Mouse (Mus musculus): ENCODE data around the gene Ehbp1l1.

Gene Ehbp1l1

DNA sequence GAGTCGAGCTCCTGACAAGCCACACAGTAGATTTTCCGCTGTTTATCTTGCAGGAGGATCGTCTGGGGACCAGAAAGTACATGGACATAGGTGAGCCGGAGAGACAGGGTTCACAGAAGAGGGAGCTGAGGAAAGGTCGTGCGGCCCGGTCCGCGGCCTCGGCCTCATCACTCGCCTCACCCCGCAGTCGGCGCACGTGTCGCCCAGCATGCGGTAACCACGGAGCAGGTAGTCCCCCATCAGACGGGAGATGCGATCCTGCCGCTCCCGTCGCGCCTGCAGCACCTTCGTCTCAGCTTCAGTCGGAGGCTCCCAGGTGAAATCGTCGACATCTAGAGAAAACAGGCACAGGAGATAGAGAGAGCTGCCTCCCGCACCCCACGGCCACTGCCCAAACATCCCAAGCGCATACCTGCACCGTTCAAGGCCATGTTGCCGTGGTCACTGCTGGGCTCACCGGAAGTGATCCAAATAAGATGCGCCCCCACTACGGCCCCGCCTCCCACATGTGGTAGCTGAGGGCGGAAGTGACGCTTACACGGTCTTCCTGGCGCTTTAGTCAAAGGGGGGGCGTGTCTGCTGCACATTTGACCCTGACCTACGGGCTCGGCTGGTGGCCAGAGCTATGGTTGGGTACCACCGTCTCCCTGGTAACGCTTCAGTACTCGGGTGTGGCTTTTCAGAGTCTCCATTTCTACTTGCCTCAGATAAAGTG, 5.3 kb upstream of the Ehbp1l1 start:
- DNase-seq (ENCODE audit: low spot score): peak; percentile 85

GRCm38 (mm10) chr19:5730314-5731186, 4.4 kb upstream of the Ehbp1l1 start:
- no peak for DNase-seq (ENCODE audit: low spot score)

DNA sequence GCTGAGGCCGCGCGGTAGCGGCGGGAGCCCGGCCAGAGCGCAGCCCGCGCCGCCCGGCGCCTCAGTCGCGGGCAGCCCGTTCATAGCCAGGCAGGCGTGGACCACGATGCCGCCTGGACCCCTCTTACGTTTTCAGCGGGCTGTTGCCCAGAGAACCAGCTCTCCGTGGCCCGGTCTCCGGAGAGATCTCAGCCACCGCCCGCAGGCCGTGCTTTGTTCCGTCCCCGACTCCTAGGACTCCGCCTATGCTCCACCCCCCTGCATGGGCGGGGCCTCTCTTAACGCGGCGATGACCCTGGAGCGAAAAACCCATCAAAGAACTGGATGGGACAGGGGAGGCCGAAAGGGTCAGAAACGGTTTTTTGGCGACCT, 3.3 kb upstream of the Ehbp1l1 start, which contains the start of gene Fam89b:
Gene Fam89b, minus strand, starts transcription at position 210 of the 372 bp plus-strand sequence.
- DNase-seq (ENCODE audit: low spot score): peak; percentile 86

DNA sequence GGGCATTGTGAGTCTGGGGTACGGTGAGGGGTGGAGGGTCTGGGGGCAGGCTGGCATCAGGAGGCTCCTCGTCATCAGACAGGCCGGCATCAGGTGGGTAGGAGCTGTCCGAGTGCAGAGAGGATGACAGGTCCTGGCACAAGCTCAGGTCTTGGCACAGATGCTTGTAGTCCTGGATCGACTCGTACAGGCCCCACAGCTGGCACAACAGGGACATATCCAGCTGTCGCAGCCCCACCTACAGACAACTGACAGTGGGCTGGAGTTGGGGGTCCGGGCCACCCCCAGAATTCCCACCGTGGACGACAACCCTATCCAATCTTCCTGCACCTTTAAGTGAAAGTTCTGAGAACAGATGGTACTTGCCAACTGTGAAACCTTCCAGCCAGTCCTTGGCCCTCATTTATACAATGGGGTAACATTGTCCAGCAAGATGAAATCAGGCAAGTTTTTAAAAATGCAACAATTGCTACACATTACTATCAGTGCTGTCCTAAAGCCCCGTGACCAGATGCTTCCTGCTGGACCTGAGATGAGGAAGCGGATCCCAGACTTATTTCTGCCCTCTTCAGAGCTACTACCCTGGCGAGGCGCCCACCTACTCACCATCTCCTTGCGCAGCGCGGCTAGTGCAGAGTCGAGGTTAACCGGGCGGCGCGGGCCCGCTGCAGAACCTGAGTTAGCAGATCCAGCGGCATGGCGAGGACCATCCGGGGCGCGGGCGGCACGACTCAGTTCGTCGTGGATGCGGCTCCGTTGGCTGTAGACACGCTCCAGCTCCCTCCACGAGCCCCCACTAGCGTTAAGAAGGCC, 2.7 kb upstream of the Ehbp1l1 start:
- DNase-seq (ENCODE audit: low spot score): no peak

DNA sequence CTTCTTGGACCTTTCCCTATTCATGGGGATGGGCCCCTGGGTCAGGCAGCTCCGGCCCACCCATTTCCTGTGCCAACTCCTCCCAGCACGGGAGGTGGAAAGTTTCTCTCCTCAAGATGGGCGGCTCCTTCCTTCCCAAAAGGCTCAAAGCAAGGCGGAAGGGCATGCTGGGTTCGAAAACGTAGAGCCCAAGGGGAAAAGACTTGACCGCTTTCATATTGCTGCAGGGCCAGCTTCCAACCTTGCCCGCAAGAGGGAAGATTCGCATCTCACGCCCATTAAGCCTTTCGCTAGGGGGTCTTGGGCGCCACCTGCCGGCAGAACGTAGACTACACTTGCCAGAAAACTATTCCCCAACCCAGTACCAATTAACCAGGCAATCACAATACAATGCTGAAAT, 1.6 kb upstream of the Ehbp1l1 start:
- peak; percentile 87 for DNase-seq (ENCODE audit: low spot score)

- DNase-seq (ENCODE audit: low spot score): peak; percentile 90
These were observed 953 bp upstream of the Ehbp1l1 start for GRCm38 (mm10) chr19:5726961-5727578.

- peak; percentile 40 for DNase-seq (ENCODE audit: low spot score)
These were observed 949 bp downstream of the Ehbp1l1 start for GRCm38 (mm10) chr19:5725029-5725707.

DNA sequence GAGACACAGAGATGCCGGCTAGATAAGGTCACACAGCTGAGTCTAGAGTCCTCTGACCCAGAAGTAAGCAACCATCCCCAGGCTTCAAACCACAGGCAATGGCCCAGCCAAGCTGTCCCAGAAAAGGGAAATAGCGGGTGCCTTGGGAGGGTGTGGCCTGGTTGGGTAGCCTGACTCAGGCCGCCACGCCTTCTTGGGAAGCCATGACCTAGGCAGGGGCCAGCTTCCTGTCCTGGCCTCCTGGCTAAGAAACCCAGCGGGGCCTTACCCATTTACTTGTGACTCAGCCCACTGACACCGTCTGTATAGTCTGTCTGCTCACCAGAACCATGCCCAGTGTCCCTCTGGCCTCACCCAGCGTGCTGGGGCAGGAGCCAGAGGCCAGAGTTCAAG, 1.6 kb downstream of the Ehbp1l1 start:
- DNase-seq (ENCODE audit: low spot score): peak; percentile 83

DNA sequence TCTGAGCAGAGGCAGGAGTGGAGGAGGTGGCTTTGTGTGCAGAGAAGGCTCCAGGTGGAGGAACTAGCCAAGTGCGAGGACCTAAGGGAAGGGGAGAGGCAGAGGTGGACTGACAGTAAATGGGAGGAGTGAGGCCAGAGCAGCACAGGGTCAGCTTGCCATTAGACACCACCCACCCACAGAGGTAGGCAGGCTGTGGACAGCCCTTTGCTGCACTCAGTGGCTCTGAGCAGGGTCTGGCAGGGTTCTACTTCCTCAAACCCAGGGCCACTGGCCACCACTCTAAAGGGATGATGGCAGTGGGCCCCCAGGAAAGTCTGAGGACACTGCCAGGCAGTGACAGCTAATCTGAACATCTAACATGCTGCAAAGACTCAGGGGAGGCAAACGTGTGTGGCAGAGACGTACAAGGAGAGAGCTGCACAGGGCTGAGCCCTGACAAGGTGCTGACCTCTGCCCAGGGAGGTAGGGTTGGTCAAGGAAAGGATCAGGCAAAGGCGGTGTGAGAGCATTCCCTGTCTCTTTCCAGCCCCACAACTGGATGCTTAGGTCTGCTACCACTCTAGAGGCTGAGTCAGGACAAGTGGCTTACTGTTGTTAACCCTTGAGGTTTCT, 2.1 kb downstream of the Ehbp1l1 start:
- DNase-seq (ENCODE audit: low spot score): no peak

GRCm38 (mm10) chr19:5722848-5723425, 3.2 kb downstream of the Ehbp1l1 start:
- peak; percentile 77 for DNase-seq (ENCODE audit: low spot score)

DNA sequence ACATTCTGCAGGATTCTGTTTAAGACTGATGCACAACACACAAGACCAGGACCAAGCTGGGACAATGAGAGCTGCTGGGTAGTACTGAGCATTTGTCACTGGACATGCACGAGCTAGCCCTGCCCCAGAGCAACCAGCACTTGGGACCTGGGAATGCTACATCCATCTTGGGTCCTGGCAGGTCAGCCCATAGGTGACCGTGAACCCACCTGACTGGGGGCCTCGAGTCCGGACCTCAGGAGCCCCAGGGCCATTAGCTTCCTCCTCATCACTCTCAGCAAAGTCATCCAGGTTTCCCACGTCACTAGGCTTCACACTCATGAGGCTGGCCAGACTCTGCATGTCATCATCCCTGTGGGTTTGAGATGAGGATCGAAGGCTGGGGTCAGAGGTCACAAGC, 4.9 kb downstream of the Ehbp1l1 start:
- DNase-seq (ENCODE audit: low spot score): no peak

- DNase-seq (ENCODE audit: low spot score): no peak
These were observed 9.2 kb downstream of the Ehbp1l1 start for GRCm38 (mm10) chr19:5716955-5717354.

- no peak for DNase-seq (ENCODE audit: low spot score)
These were observed 10.1 kb downstream of the Ehbp1l1 start for GRCm38 (mm10) chr19:5715793-5716688.

DNA sequence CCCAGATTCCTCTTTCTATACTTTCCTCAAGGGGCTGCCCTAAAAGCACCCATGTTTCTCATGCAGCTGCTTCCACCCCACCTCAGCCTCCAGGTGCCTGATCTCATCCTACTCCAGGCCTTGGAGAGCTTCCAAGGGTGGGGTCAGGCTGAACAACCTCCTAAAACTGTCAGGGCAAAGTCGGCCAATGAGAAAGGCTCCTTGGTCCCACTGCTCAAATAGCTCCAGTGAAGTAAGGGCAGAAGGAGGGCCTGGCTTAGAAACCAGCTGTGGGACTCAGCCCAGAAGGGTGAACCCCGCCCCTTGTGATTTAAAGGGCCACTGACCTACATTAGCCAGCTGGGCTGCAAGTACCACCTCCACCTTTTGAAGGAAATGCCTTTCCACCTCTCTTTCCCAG, 12.4 kb downstream of the Ehbp1l1 start:
- no peak for DNase-seq (ENCODE audit: low spot score)

DNA sequence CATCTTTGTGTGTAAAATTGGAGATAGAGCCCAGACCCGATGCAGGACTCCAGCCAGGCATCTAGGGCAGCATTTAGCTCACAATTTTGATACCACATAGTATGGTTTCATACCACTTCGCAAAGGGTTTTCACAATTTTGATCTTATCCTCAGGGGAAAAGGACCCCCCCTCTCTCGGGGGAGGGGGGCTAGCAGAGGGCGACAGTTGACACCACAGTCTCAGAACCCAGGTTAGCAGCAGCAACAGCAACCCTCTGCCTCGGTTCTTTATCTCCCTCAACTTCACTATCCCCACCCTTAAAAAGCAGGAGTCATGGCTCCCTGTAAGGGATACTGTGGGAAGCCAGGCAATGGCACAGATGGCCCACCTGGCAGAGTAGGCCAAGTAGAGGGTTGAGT, 12.9 kb downstream of the Ehbp1l1 start:
- DNase-seq (ENCODE audit: low spot score): no peak

GRCm38 (mm10) chr19:5711907-5712460, 14.1 kb downstream of the Ehbp1l1 start:
- no peak for DNase-seq (ENCODE audit: low spot score)

DNA sequence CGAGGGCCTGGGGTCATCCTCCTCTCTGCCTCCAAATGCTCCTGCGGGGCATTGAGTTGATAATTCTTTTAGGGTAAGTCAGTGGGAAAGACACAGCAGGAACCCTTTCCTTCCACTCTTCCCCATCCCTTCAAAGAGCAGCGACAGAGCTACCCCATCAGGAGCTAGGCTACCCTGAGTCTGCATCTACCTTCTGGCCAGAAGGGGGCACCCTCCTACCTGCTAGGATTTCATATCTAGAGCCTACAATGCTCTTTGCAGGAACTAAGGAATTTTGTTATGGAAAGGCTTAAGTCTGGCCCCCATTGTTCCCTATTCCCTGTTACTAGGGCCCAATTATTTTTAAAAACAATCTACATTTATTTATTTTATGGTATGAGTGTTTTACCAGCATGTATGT, 14.9 kb downstream of the Ehbp1l1 start:
- DNase-seq (ENCODE audit: low spot score): peak; percentile 52

DNA sequence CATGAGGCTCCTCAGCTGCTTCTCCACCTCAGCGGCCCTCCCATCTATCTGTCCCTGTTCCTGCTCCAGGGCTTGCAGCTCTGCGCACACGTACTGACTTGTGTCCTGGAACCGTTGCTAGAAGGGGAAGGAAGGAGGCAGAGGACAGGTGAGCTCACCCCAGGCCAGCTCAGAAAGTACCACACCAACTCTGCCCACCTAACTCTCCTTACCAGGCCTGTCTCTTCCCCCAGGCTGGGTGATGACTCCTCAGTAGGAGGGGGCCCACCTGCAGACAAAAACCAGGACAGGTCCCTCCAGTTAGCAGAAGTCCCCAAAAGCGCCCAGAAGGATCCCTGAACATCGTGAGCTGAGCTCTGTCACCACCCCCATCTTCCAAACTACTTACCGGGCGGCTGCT, 15.5 kb downstream of the Ehbp1l1 start:
- no peak for DNase-seq (ENCODE audit: low spot score)

- no peak for DNase-seq (ENCODE audit: low spot score)
These were observed 16.0 kb downstream of the Ehbp1l1 start for GRCm38 (mm10) chr19:5710068-5710467.
